Mouse (Mus musculus): ENCODE data around the gene Arhgef10l. TPM values are rescaled to one million over a fixed set of nuclear protein-coding genes. Genes with fewer than 3 reads are reported as not detected.

Gene Arhgef10l
- polyA plus RNA-seq (2015; fragmentation: Nextera tagmentation; extraction: Ambion mirVana): 3.9 and 5.4 TPM in 2 replicates

GRCm38 (mm10) chr4:140665760-140666159 lies at the start of gene Arhgef10l:
Gene Arhgef10l, minus strand, starts transcription at chr4:140666012.
- H3K4me2 ChIP-seq (replicated peaks; ENCODE audit: low read depth): 0 out of 2 replicates have a peak within 1 kb of the TSS, but pooled peaks have one; percentile 13
- no peaks in the 10 kb centered on the region for H3K9me3 ChIP-seq (ENCODE audit: control insufficient read depth)
- peak; percentile 82 for ATAC-seq
- H3K27ac ChIP-seq (ENCODE audit: low read depth, low read length): no peak within 1 kb of the TSS
- TF ChIP-seq CTCF (IDR thresholded peaks at IDR 0.05; ENCODE audit: low read depth): no peak
- no peaks in the 10 kb centered on the region for H3K4me1 ChIP-seq (replicated peaks; ENCODE audit: control insufficient read depth, insufficient read depth, low read length)
- 36% methylated on average over 11 of the region's 11 CpGs for WGBS
- H3K4me3 ChIP-seq (ENCODE audit: low read depth, low read length): no peak within 1 kb of the TSS
- H3K36me3 ChIP-seq (ENCODE audit: control insufficient read depth, insufficient read depth): no peaks in the 10 kb centered on the region
- 0 out of 2 replicates have a peak, but pooled peaks cover 3% of the 10 kb centered on the region for H3K27me3 ChIP-seq (replicated peaks; ENCODE audit: control insufficient read depth, insufficient read depth, low read length)
- H3K9ac ChIP-seq (ENCODE audit: low read depth, low read length): no peak within 1 kb of the TSS

DNA sequence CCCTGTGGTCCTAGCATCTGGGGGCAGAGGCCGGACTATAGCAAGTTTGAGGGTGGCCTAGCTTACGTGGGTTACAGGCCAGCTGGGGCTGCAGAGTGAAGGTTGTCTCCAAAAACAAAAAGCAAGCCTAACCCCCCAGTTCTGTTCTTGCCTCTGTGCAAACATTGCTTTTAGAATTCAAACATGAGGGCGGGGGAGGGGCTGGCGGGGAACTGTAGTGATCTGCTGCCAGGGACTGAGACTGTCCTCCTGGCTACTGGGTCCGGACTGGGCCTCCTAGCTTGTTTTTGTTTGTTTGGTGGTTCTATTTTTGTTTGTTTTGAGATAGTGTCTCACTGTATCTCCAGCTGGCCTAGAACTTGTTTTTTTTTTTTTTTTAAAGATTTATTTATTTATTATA lies 48.8 kb upstream of the Arhgef10l start:
- no peak for TF ChIP-seq CTCF (IDR thresholded peaks at IDR 0.05; ENCODE audit: low read depth)
- no peak for ATAC-seq
- H3K9me3 ChIP-seq (ENCODE audit: control insufficient read depth): no peaks in the 10 kb centered on the region
- H3K27ac ChIP-seq (ENCODE audit: low read depth, low read length): 0 out of 2 replicates have a peak overlapping the region, but pooled peaks have one; percentile 21
- H3K9ac ChIP-seq (ENCODE audit: low read depth, low read length): no peak overlapping the region
- H3K4me1 ChIP-seq (replicated peaks; ENCODE audit: control insufficient read depth, insufficient read depth, low read length): no peaks in the 10 kb centered on the region
- no peaks in the 10 kb centered on the region for H3K27me3 ChIP-seq (replicated peaks; ENCODE audit: control insufficient read depth, insufficient read depth, low read length)
- H3K36me3 ChIP-seq (ENCODE audit: control insufficient read depth, insufficient read depth): peaks cover 87% of the 10 kb centered on the region
- WGBS: 75% methylated on average over 5 of the region's 5 CpGs
- H3K4me3 ChIP-seq (ENCODE audit: low read depth, low read length): no peak overlapping the region
- no peak overlapping the region for H3K4me2 ChIP-seq (replicated peaks; ENCODE audit: low read depth)

DNA sequence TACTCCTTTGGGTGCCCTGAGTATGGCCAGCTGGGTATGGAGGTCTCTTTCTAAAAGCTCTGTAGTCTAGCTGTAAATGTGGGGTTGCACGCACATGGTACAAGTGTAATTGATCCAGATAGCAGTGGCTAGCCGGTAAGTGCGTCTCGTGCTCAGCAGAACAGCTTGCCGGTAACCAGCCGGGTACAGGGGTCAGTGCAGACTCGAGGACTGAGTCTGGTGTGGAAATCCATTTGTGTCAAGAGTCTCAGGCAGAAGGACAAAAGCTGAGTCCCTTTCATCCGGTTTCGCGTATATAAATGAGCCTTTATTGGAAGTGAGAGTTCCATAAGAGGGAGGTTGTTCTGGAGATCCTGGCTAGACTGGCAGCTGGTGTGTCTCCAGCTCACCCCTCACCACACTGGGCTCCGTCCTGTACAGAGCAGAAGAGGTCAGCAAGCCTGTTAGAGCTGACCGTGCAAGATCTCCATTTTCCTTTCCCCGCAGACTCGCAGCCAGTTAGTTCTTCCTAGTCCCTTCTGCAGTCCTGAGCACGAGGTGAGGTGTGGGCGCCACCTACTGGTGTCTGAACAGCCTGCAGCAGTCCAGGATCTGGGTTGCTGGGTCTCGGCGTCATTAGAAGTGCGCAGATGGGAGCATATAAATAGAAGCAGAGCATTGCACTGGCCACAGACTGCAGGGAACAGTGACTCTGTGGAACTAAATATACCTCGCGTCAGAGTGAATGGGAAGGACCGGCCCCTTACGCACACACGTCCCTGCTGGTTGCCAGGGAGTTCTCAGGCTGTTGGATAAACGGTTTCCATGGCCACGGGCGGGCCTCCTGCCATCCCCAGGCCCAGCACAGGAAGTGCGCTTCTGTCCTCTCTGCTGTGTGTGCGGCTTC lies 47.9 kb upstream of the Arhgef10l start:
- H3K4me3 ChIP-seq (ENCODE audit: low read depth, low read length): no peak overlapping the region
- WGBS: 40% methylated on average over 29 of the region's 29 CpGs
- H3K36me3 ChIP-seq (ENCODE audit: control insufficient read depth, insufficient read depth): peaks cover 87% of the 10 kb centered on the region

DNA sequence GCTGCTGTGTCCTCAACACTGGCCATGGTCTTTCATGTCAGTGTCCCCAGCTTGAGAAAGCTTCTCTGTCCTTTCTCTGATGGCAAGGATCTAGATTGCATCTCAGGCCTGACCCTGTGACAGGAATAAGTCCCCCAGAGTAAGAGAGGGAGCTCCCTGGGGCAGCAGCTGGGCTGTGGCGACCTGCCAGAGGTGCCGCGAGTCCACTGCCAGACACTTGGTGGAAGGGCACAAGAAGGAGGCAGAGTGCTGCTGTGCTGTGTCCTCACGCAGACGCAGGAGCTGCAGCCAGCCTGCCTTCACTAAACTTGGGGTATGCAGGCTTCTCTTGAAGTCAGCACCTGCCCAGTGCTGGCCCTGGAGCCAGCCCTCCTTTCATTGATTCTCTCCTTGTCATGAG lies 45.5 kb upstream of the Arhgef10l start:
- Histone ChIP-seq H3K9me3 (ENCODE audit: control insufficient read depth) (no peaks in the 10 kb centered on the region), H3K9ac (ENCODE audit: low read depth, low read length) (no peak overlapping the region), H3K36me3 (ENCODE audit: control insufficient read depth, insufficient read depth) (peaks cover 67% of the 10 kb centered on the region), H3K4me2 (replicated peaks; ENCODE audit: low read depth) (no peak overlapping the region), H3K4me3 (ENCODE audit: low read depth, low read length) (no peak overlapping the region), H3K27ac (ENCODE audit: low read depth, low read length) (0 out of 2 replicates have a peak overlapping the region, but pooled peaks have one; percentile 7), H3K27me3 (replicated peaks; ENCODE audit: control insufficient read depth, insufficient read depth, low read length) (no peaks in the 10 kb centered on the region), H3K4me1 (replicated peaks; ENCODE audit: control insufficient read depth, insufficient read depth, low read length) (peaks cover 7% of the 10 kb centered on the region; the same call in 1 of the 2 replicates)
- ATAC-seq: no peak
- TF ChIP-seq CTCF (IDR thresholded peaks at IDR 0.05; ENCODE audit: low read depth): no peak
- WGBS: 84% methylated on average over 5 of the region's 5 CpGs

More for the DNA sequence above, 47.9 kb upstream of the Arhgef10l start:
- ATAC-seq: peak; percentile 69
- Histone ChIP-seq H3K9me3 (ENCODE audit: control insufficient read depth) (no peaks in the 10 kb centered on the region), H3K4me2 (replicated peaks; ENCODE audit: low read depth) (no peak overlapping the region), H3K27me3 (replicated peaks; ENCODE audit: control insufficient read depth, insufficient read depth, low read length) (no peaks in the 10 kb centered on the region), H3K9ac (ENCODE audit: low read depth, low read length) (no peak overlapping the region), H3K4me1 (replicated peaks; ENCODE audit: control insufficient read depth, insufficient read depth, low read length) (no peaks in the 10 kb centered on the region), H3K27ac (ENCODE audit: low read depth, low read length) (peak overlapping the region; percentile 21; the same call in 1 of the 2 replicates)
- TF ChIP-seq CTCF (IDR thresholded peaks at IDR 0.05; ENCODE audit: low read depth): peak; percentile 98

- 78% methylated on average over 10 of the region's 10 CpGs for WGBS
- peaks cover 64% of the 10 kb centered on the region for H3K36me3 ChIP-seq (ENCODE audit: control insufficient read depth, insufficient read depth)
Measured at GRCm38 (mm10) chr4:140710781-140711180, 45.0 kb upstream of the Arhgef10l start.

GRCm38 (mm10) chr4:140709617-140710016 lies 43.8 kb upstream of the Arhgef10l start:
- H3K4me1 ChIP-seq (replicated peaks; ENCODE audit: control insufficient read depth, insufficient read depth, low read length): peaks cover 7% of the 10 kb centered on the region; the same call in 1 of the 2 replicates
- no peak for TF ChIP-seq CTCF (IDR thresholded peaks at IDR 0.05; ENCODE audit: low read depth)
- 84% methylated on average over 10 of the region's 10 CpGs for WGBS
- H3K27ac ChIP-seq (ENCODE audit: low read depth, low read length): no peak overlapping the region
- no peak for ATAC-seq
- H3K9me3 ChIP-seq (ENCODE audit: control insufficient read depth): no peaks in the 10 kb centered on the region
- no peak overlapping the region for H3K4me2 ChIP-seq (replicated peaks; ENCODE audit: low read depth)
- H3K27me3 ChIP-seq (replicated peaks; ENCODE audit: control insufficient read depth, insufficient read depth, low read length): no peaks in the 10 kb centered on the region
- H3K4me3 ChIP-seq (ENCODE audit: low read depth, low read length): no peak overlapping the region
- H3K9ac ChIP-seq (ENCODE audit: low read depth, low read length): no peak overlapping the region
- peaks cover 55% of the 10 kb centered on the region for H3K36me3 ChIP-seq (ENCODE audit: control insufficient read depth, insufficient read depth)

More at GRCm38 (mm10) chr4:140710781-140711180, 45.0 kb upstream of the Arhgef10l start:
- Histone ChIP-seq H3K9ac (ENCODE audit: low read depth, low read length) (no peak overlapping the region), H3K27me3 (replicated peaks; ENCODE audit: control insufficient read depth, insufficient read depth, low read length) (no peaks in the 10 kb centered on the region), H3K4me2 (replicated peaks; ENCODE audit: low read depth) (no peak overlapping the region), H3K4me1 (replicated peaks; ENCODE audit: control insufficient read depth, insufficient read depth, low read length) (peaks cover 7% of the 10 kb centered on the region; the same call in 1 of the 2 replicates), H3K9me3 (ENCODE audit: control insufficient read depth) (no peaks in the 10 kb centered on the region), H3K27ac (ENCODE audit: low read depth, low read length) (no peak overlapping the region), H3K4me3 (ENCODE audit: low read depth, low read length) (no peak overlapping the region)
- ATAC-seq: no peak
- no peak for TF ChIP-seq CTCF (IDR thresholded peaks at IDR 0.05; ENCODE audit: low read depth)
